Mouse (Mus musculus) layer of hippocampus, adult 9-10 months (tissue): ENCODE results near the gene Otud4.
"Not testable (repeated sequence)": the region's sequence is repeated elsewhere in the genome, so short reads cannot be mapped to it uniquely, and the experiment has no call there.

ENCODE experiments used
- DNase-seq: peaks from one replicate; pipeline ENCODE4 v3.0.0; 2022; ENCODE audit warnings: low spot score

Otud4 gene

DNA sequence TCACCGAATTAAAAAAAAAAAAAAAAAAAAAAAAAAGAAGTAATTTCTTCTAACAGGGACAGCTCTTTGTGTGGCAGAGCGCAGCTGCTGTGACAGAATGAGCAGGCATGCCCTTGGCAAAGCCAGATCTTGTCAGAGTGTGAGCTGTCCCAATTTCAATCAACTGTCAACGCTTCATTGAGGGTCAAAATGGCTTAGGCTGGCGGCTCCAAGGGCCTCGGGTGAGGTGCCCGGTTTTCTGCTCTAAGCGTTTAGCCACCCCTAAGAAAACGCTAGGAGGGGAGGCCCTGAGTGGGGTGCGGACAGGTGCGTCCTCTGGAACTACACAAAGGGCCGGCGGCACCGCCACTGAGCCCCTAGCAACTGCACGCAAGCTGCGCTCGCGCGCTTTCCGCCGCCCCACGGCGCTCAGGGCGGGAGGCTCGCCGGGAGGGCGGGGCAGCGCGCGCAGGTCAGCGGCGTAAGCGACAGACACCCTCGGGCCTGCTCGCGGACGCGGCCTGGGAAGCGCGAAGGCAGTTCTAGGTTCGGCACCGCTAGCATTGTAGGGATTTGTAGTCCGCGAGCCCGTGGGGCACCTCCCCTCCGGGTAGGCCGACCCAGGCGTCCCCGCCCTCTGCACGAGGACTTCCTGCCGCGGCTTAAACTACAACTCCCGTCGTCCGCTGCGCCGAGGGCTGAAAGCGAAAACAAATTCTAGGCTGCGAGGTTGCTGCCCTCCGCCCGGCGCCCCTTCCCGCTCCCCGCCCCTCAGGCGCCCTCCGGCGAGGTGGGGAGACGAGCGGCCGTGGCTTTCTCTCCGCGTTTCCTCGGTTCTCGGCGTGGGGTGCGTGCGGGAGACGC, 490 bp upstream of the Otud4 start:
- DNase-seq: peak; percentile 95

DNA sequence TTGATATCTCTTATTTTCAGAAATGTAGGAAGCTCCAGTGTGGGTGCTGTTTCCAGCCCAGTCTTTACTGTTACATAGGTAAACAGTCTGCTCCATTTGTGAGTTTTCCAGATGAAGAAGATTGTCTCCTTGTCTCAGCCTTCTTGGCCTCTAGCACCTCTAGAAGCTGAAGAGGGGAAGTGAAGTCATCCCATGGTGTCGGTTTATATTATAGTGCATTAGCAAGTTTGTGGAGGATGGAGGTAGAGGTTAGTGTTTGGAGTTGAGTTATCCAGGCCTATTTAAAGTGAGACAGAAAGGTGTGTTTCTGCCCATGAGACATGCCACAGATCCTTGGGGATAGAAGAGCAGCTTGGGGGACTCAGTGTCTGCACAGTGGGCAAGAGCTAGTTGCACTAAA, 1.7 kb downstream of the Otud4 start:
- no peak for DNase-seq

DNA sequence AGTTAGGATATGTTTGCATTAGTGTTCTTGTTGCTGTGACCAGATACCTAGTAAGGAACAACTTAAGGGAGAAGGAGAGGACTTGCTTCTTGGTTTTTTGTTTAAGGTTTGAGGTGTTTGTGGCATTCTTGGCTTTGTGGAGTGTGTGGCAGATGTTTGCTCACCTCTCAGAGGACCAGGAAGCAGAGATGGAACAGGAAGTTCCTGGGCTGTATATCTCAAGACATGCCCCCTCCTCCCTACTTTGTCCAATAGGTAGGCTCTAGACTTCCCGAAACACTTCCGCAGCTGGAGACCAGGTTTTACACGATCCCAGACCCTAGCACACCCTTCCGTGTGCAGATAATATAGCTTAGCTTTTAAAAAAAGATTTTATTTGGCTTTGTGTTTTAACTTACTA, 10.2 kb downstream of the Otud4 start:
- DNase-seq: no peak

DNA sequence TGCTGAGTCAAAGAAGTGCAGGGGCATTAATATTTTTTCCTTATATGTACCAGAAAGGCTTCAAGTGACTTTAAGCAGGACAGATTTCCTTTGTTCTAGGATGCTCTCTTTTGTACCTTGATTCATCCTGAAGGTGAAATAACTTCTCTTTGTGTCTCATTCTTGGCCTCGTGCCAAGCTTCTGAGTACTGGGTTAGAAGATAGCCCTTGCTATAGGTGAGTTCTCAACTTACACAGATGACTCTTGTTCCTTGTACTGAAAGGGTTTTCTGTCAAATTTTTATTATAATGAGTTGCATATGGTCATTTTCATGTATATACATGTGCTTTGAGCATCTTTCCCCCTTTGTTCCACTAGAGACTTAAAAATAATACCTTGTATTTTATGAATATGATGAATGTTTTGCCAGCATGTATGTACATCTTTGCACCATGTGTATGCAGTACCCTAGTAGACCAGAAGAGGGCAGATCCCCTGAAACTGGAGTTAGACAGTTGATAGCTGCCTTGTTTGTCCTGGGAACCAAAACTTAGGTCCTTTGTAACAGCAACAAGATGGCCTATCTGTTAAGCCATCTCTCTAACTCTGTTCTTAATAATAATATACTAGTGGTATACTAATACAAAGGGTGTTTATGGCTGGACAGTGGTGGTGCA, 10.9 kb downstream of the Otud4 start:
- no peak for DNase-seq

DNA sequence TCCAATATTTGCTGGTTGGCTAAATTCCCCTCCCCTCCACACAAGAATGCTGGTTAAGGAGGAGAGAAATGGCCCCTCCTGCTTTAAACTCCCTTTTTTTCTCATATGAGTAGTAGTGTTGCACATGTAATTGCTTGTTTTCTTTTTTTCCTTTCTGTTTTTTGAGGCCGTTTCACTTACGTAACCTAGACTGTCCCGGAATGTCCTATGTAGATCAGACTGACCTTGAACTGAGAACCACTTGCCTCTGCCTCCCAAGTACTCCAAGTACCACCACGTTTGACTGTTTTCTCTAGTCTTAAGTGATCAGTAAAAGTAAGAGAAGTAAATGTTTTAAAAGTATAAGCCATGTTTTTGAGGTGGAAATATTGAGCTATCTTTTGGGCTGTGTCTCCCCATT, 14.3 kb downstream of the Otud4 start:
- no peak for DNase-seq

DNA sequence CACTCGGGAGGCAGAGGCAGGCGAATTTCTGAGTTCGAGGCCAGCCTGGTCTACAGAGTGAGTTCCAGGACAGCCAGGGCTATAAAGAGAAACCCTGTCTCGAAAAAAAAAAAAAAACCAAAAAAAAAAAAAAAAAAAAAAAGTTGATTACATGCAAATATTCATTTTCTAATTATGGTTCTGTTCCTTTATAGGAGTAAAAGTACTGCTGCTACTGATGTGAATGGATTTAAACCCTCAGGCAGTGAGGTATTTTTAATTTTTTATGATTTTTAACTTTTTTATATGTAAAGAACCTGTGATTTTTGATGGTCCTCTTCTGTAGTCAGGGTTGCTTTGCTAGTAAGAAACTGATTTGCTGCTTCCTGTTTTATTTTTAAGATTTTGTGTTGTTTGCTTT, 19.3 kb downstream of the Otud4 start:
- DNase-seq: not testable (repeated sequence)

DNA sequence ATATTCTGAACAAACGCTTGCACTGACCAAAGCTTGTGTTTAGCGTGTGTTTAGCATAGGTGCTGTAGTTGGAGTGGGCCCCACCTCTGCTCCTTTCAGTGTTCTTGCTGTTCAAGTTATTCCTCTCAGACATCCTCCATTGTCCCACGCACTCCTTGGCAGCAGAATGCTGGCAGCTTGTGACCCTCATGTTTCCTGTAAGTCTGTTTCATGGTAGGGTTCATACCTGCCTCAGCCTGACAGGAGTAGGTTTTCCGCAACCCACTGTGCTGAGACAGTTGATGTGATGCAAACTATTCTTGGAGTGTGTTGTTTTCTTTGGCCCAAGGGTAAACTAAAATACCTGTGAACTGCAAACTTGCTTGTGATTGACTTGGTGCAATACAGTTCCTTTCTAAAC, 37.0 kb downstream of the Otud4 start:
- DNase-seq: no peak

DNA sequence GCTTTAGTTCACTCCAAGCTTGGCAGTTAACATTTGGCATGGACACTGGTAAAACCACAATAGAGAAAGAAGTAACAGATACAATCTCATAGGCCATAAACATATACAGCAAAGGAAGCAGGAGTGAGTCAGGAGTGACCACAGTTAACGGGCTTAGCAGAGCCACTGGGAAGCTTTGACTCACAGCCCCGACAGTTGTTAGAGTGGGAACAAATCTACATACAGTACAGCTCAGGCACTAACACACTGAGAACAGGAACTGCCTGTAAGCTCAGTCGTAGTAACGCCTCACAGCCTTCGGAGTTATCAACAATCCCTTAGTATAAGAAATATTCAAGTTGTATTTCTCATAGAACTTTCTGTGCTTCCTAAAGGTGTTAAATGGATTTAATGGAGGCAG, 39.6 kb downstream of the Otud4 start:
- no peak for DNase-seq

DNA sequence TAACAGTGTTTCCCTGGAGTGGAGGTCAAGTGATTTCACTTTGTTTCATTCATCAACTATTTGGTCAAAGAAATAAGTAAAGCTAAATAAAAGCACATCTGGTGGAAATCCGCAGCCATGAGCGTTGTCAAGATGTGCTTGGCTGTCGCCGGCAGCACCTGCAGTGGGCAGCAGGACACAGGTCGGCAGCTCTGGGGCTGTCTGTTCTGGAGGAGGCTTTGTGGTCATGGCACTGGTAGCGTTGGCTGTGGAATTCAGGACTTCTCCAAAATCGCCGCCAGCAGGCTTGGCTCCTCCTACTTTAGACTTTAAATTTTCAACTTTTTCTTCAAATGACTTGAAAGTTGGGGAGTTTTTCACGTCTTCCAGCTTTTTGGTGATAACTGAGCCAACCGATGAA, 40.7 kb downstream of the Otud4 start:
- not testable (repeated sequence) for DNase-seq

DNA sequence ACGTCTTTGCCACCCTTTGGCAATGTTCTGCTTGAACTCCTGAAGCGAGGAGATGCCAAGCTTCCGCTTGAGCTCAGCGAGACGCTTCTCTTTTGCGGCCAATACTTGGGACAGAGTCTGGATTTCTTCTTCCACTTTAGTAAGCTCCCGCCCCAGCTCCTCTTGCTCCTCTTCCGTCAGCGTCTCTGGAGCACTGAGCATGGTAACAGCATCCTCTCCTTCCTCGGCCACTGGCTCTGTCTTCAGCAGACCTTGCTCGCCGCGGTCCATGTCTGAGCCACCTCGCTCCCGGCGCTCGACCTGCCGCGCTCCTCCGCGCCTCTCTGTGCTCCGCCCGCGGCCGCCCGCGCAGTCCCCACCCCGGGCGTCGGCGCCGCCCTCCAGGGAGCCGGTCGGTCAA, 41.1 kb downstream of the Otud4 start:
- no peak for DNase-seq

DNA sequence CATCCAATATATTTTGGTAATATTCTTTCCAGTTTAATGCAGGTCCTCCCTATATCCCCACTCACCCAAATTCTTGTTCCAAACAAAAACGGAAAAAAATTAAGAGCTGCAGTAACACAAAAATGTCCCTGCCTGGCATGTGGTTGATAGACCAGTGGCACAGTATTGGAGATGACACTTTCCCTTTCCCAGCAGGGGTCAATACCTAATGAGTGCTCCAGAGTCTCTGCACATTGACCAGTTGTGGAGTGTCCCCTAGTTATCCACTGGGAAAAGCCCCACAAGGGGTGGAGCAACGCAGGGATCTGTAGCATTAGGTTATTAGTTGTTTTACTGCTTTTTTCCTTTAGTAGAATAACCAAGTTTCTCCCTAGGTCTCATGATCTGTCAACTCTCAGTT, 41.5 kb downstream of the Otud4 start:
- DNase-seq: no peak

DNA sequence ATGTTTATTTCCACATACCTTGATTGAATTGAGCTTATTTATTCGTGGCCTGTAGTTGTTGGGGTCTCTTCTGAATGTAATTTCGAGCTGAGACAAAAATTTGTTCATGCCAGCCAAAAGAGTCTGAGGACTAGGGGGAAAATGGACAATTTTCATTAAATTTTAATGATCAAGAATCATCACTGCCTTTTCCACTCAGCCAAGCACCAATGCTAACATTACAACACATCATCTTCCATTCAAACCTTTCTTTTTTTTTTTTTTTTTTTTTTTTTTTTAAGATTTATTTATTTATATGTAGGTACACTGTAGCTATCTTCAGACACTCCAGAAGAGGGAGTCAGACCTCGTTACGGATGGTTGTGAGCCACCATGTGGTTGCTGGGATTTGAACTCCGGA, 46.5 kb downstream of the Otud4 start:
- DNase-seq: not testable (repeated sequence)

DNA sequence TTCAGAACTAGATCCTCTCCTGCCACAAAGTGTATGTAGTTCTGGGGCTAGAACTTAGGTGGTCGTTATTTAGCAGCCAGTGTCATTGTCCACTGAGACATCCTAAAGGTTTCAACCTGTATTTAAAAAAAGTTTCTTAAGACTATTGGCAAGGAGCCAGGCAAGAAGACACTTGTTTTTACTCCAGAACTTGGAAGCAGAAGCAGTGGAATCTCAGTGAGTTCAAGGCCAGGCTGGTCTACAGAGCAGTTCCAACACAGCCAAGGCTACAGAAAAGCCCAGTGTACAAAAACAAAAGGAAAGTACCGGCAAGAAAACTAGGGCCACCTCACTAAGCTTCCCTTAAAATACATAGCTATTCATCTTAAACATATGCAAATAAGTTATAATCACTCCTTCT, 53.1 kb downstream of the Otud4 start:
- DNase-seq: no peak

DNA sequence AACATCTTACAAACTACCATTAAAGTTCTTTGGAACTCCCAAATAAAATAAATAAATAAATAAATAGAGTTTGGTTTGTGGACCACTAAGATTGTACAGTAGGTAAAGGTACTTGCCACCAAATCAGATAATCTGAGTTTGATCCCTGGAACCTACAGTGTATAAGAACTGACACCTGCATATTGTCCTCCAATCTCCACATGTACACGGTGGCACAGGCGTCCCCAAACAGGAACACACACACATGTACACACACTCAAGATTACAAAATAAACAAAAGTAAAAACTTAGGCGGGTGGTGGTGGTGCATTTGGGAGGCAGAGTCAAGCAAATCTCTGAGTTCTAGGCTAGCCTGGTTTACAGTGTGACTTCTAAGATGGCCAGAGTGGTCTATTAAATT, 67.3 kb downstream of the Otud4 start:
- no peak for DNase-seq

DNA sequence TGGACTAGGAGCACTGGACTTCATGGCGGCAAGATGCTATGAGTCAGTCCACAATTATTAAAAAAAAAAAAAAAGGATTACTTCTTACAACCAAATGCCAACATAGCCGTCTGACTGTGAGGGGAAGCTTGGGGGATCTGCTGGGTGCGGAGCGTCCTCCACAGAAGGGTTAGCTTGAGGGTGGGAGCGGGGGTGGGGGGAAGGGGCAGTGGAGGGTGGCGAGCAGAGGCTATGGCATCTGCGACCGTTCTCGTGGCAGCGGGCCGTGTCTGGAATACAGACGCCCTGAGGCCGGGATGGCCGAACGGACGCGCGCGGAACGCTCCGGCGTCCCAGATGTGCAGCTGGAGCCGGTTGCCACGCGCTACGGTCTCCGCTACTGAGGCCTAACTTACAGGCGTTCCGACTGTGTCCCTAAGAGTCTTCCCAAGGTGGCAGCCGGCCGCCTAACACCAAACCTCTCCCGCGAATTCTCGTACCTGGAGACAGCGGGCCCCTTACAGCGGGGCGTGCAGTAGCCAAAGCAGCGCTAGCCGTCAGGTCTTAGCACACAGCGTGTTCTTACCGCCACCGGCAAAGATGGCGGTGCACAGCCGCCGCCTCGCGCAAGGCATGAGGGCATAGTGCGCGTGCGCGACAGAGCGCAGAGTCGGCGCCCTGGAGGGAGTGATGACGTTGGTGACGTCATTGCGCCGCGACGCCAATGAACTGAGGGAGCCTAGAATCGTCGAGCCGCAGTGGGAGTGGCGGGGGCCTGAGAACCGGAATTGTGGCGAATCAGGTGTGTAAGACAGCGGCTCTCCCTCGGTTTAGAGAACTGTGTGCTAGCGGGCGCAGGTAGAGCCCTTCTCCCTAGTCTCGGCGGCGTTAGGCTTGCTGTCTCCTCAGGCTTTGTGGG, 71.9 kb downstream of the Otud4 start, which contains the start of the genes Abce1 and Anapc10:
TSS of gene Abce1 (minus strand) at position 677 of the 898 bp plus-strand sequence.
TSS of gene Anapc10 (plus strand) at position 757 of the 898 bp plus-strand sequence.
- peak; percentile 96 for DNase-seq

DNA sequence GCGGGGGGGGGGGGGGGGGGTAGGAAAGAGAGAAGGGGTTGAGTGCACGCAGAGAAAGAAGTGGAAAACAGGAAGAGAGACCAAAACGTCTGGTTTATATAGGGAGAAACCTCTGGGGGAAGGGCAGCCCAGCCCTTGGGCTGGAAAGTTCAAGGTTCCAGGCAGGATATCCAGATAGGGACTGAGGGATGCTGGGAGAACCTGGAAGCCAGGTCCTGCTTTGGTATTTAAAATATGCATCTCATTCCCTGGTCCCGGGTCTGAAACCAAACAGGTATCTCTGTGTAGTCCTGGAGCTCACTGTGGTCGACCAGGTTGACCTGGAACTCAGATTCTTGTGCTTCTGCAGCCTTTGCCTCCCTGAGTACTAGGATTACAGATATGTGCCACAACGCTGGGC, 73.3 kb downstream of the Otud4 start:
- no peak for DNase-seq

DNA sequence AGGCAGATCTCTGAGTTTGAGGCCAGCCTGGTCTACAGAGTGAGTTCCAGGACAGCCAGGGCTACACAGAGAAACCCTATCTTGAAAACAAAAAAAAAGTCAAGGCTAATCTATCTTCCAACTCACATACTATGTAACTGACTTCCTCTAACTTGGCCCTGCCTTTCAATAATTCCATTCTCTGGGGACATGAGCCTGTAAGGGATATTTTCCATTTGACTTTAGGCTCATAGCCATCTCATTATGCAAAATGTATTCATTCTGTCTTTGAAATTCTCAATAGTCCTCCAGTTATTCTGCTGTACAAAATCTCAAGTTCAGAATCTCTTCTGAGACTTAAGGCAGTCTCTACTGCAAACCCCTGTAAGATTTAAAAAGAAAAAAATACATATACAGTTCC, 82.1 kb downstream of the Otud4 start:
- no peak for DNase-seq

DNA sequence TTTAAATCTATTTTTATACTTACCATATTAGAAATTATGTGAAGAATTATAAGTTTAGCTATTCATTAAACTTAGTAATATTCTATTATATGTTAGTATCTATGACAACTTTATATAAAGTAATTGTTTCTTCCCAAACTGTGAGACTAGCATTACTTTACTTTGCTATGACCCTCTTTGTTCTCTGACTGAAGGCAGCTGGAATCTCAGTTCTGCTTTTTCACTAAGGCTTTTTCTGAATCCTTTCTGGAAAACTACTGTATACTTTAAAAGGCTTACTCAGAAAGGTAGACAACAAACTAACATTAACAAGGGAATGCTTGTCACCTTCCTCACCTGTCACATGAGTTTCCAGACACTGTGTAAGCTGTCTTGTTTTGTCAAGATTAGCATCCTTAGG, 83.9 kb downstream of the Otud4 start:
- DNase-seq: no peak

DNA sequence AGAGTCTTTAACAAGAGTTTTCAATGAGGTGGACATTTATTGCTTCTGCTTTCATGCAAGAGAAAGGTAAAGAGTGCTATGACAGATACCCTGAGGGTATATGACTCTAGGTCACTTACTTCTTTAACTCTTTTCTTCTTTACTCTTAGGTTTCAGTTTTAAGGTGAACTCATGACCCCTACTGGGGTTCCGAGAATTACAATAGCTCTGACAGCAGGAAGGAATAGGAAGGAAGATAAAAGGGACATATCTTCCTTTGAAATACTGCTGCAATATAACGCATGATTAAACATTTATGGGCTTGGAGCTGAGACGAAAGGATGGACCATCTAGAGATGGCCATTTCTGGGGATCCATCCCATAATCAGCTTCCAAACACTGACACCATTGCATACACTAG, 85.2 kb downstream of the Otud4 start:
- DNase-seq: no peak
